Mouse (Mus musculus) cortical plate, adult 2 months (tissue): ENCODE results near the gene 1700122O11Rik. TPM values are rescaled to one million over a fixed set of nuclear protein-coding genes. Genes with fewer than 3 reads are reported as not detected.
A peak's percentile ranks its signal among the peaks of the same experiment; 100 is the strongest.

ENCODE experiments used
- H3K27ac ChIP-seq: fragments of 200-500 bp; 2 replicates; pipeline ENCODE4 v1.5.1; 2012; ENCODE audit warnings: low read length, control low read depth, inconsistent platforms; ENCODE audit not compliant: insufficient read depth
- H3K4me1 ChIP-seq: fragments of 200-500 bp; 2 replicates; pipeline ENCODE4 v1.6.1; 2011; ENCODE audit warnings: low read length; ENCODE audit not compliant: control insufficient read depth, insufficient read depth
- H3K4me3 ChIP-seq: fragments of 200-500 bp; 2 replicates; pipeline ENCODE4 v1.5.1; 2011; ENCODE audit warnings: mild to moderate bottlenecking, low read length, control low read depth; ENCODE audit not compliant: insufficient read depth
- CTCF ChIP-seq: fragments of 200-500 bp; IDR thresholded peaks from 2 replicates; pipeline ENCODE4 v1.5.1; 2011; ENCODE audit warnings: mild to moderate bottlenecking, control low read depth, low read length; ENCODE audit not compliant: insufficient read depth; ENCODE audit errors: extremely low read depth
- POLR2A ChIP-seq: fragments of 200-500 bp; IDR thresholded peaks from 2 replicates; pipeline ENCODE4 v1.6.1; 2011; ENCODE audit warnings: mild to moderate bottlenecking, low read length, control low read depth; ENCODE audit not compliant: insufficient read depth; ENCODE audit errors: extremely low read depth
- polyA plus RNA-seq: library from polyadenylated mRNA; depleted of rRNA; stranded (reverse); fragments of >200 nt; gene quantifications from 2 replicates; pipeline ENCODE4 v1.2.3, GENCODE M21; 2012

1700122O11Rik gene
- polyA plus RNA-seq, 1 experiment, result not detected

DNA sequence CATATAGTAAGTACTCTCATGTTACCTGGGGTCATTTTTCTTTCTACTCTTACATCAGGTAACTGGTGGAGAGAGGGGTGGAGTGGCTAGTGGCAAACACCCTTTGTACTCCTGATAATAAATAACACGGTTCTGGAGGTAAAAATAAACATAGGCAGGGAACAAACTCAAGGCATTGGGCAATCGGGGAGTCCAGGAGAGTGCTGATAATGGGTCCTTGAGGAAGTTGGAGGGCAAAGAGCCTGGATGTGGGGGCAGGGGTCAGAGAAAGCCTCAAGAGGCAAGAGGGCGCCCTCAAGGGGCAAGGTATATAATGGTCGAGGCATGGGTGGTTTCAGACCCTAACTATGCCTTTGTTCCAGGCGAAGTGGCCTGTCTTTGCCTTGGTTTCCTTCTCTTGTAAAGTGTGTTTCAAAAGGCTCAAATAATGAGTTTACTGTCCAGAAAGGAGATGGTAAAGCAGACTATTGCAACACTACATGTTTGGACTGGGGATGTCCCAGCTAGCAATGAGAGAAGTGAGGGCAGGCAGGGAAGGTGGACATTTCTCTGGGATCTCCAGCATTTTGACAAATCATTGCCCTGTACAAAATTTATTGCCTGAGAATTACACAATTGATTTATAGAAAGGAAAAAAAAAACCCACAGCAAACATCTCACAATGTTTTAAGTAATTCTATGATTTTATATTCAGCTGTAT is 13.7 kb upstream of the 1700122O11Rik start:
- no peak for TF ChIP-seq POLR2A
- TF ChIP-seq CTCF, result no peak
- H3K4me1 ChIP-seq, result no peaks in the 10 kb centered on the region
- no peak overlapping the region for H3K4me3 ChIP-seq
- H3K27ac ChIP-seq, result no peak overlapping the region

DNA sequence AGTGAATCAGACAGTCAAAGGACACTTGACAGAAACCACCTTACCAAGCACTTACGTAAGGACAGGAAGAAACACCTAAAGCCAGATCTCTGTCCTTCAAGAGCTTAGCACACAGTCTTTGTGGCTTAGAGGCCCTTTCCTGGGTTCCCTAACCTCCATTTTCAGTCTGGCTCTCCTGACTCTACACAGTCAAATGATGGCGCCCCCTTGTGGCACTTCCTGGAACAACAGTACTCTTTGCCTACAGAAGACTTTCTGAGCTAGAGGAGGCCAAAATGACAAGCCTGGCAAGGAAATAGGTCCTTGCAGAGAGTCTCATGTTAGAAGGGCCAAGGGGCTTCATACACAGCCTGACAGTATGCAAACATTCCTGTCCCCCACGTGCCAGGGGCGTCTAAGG is 7.5 kb upstream of the 1700122O11Rik start:
- no peaks in the 10 kb centered on the region for H3K4me1 ChIP-seq
- H3K4me3 ChIP-seq, result no peak overlapping the region
- no peak overlapping the region for H3K27ac ChIP-seq
- TF ChIP-seq POLR2A (no peak), CTCF (peak; percentile 56)

DNA sequence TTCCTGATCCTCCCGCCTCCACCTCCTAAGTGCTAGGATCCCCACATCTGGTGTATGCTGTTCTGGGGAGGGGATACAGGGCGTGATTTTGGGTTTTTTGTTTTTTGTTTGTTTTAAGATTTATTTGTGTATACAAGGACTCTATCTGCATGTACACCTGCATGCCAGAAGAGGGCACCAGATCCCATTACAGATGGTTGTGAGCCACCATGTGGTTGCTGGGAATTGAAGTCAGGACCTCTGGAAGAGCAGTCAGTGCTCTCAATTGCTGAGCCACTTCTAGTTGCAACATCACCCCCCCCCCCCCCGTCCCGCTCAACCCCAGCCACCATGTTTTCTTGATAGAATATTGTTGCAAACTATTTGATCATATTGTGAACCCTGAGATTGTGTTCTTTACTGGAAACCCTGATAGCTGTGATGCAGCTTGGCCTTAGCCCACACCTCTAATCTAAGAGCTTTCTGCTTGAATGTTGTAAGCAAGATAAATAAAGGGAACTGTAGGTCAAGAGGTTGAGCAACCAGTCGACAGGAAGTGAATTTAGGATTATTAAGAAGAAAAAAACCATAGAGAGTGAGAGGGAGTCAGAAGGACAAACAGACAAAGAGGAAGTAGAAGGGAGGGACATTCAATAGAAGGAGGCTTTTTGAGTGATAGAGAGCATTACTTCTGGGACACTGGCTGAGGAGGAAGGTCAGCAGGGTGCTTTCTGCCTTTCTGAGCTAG is 5.2 kb upstream of the 1700122O11Rik start:
- no peak for TF ChIP-seq POLR2A
- TF ChIP-seq CTCF, result no peak
- Histone ChIP-seq H3K4me3 (no peak overlapping the region), H3K27ac (no peak overlapping the region), H3K4me1 (no peaks in the 10 kb centered on the region)

DNA sequence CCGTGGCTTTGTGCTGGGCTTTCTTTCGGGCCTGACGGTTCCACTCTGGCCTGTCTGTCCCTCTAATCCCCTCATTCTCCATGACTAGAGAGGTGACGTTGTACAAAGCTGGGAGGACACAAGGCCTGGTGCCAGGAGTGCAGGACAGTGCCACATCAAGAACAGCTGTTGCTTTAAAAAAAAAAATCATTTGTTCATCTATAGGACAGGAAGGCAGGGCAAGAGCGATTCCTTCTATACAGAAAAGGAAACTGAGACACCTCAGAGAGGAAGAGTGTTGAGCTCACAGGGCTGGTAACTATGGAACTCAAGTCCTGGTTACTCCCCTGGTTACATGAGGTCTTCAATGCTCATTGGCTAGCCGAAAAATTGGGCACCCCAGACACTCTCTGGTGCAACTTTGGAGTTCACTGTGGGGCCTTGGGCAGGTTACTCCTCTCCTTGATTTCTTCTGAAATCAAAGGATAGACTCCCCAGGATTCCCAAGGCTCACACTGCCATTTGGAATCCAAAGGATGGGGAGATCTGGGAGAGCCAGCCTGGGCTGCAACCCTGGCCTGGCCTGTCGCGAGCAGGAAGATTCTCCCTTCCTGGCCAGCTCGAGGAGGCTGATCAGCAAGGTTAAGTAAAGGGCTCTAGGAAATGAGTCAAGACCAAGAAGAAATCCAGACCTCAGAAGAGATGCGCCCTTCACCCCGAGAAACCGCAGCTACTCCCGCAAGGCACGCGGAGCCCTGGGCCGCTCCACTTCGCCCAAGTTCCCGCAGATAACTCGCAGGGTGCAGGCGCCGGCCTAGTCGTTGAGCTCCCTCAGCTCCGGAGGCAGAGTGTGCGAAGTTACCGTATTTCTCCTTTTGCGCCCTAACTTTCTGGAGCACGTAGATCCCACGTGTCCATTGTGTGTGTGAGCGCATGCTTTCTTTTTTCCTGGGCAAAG is 3.5 kb upstream of the 1700122O11Rik start:
- Histone ChIP-seq H3K27ac (no peak overlapping the region), H3K4me1 (no peaks in the 10 kb centered on the region), H3K4me3 (no peak overlapping the region)
- TF ChIP-seq POLR2A (no peak), CTCF (no peak)

DNA sequence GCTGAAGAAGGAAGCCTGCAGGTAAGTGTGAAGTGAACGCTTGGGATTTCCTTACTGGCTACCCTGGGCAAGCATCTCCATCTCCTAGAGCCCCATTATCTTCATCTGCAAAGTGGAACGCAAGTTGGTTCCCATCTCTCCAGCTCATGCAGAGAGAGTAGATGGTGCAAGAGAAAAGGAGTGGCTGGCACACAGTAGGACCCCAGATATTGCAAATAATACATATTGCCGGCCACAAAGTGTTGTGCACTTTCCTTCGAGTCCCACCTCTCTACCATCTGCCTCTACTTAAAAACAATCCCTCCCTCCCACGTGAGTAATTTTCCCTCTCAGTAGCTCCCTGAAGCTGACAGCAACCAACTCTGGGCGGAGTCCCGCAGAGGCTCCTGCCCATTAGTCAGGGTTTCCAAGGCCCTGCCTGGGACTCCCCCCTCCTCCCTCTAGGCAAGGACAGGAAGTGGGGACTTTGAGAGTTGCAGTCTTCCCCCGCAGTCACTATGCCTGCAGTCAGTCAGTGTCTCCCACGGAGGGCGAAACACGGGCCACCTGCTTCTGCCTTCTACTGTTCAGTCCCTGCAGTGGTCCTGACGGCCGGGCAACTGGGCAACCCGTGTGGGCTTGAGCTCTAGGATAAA is 1.3 kb upstream of the 1700122O11Rik start:
- no peak overlapping the region for H3K4me3 ChIP-seq
- no peak overlapping the region for H3K27ac ChIP-seq
- H3K4me1 ChIP-seq, result no peaks in the 10 kb centered on the region
- TF ChIP-seq CTCF (no peak), POLR2A (no peak)

DNA sequence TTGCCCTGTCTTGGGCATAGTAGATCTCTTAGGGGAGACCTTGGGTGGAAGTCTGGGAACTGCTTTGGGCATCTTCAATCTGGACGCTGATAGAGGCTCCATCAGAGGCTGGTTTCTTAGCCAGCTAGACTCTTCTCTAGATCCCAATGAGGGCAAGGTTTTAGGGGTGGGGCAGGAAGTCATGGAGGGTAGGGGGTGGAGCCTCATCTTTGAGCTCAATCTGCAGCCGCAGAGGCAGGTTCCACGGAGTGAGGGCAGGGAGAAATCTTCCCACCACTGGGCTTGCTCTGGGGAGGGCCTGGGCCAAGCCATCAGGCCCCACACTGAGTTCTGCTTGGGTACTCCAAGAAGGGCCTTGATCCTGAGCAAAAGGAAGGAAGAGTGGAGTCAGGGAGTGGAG is 1.2 kb downstream of the 1700122O11Rik start:
- no peak overlapping the region for H3K4me3 ChIP-seq
- no peaks in the 10 kb centered on the region for H3K4me1 ChIP-seq
- no peak for TF ChIP-seq CTCF
- no peak for TF ChIP-seq POLR2A
- H3K27ac ChIP-seq, result no peak overlapping the region

DNA sequence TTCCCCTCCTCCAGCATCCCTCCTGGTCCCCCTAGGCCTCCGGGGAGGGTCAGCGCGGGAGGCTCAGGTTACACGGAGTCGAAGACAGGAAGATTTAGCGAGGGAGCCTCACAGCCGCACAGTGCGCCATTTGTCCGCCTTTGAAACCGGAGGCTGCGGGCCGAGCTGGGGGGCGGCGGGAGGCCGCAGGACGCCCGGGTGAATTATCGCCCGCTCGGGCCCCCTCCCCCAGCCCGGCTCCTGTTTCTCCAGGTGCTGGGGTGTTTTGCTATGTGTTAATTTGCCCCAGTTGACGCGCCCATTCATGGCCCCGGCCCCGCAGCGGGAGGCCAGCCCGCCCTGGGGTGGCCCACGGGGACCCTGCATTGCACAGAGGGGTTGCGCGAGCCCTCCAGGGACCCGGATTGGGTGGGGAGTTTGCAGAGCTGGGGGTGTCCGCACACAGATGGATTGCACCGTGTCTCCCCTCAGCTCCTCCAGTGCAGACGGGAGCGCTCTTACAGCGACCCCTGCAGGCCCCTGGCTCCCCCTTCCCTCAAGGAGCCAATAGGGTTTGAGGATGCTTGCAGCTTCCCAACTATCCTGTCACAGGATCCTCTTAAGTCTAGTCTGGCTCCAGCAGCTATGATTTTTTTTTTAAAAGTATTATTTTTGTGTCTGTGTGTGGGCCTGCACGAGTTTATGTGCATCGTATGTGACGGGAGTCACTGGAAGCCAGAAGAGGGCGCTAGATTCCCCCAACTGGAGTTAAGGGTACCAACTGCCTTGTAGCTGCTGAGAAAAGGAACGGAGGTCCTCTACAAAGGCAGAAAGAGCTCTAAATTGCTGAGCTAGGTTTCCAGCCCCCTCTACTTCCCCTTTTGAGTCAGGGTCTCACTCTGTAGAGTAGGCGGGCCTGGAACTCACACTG is 6.3 kb downstream of the 1700122O11Rik start:
- H3K4me3 ChIP-seq, result no peak overlapping the region
- H3K27ac ChIP-seq, result no peak overlapping the region
- TF ChIP-seq CTCF (no peak), POLR2A (no peak)
- no peaks in the 10 kb centered on the region for H3K4me1 ChIP-seq

DNA sequence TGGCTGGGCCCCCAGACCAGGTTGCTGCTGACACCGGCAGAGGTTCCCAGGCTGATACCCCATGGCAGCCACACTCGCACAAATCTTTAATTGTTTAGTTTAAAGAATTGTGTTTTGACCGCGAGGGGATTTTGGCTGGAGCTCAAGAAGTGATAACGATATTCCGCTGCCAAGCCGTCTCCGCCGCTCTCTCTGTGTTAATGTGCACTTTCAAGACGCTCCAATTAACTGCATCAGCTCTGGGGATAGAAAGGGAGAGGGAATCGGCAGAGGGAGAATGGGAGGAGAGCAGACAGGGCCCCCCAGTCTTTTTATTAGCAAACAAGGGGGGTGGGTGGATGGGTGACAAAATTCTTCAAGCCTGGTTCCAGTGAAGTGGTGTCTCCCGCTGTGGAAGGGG is 8.9 kb downstream of the 1700122O11Rik start:
- no peaks in the 10 kb centered on the region for H3K4me1 ChIP-seq
- TF ChIP-seq POLR2A (no peak), CTCF (no peak)
- no peak overlapping the region for H3K27ac ChIP-seq
- H3K4me3 ChIP-seq, result no peak overlapping the region
